Mouse (Mus musculus) effector memory CD4-positive, alpha-beta T cell, adult 7 months (primary cell): Measurements from ENCODE around the gene Epo. TPM values are rescaled to one million over a fixed set of nuclear protein-coding genes. Genes with fewer than 3 reads are reported as not detected.

ENCODE experiments used
- polyA plus RNA-seq: library from polyadenylated mRNA; unstranded; fragments of 100-300 nt; shearing (Covaris generic); gene quantifications from one replicate; pipeline ENCODE4 v1.2.1, GENCODE M21; 2017

The Epo gene
- not detected for polyA plus RNA-seq

DNA sequence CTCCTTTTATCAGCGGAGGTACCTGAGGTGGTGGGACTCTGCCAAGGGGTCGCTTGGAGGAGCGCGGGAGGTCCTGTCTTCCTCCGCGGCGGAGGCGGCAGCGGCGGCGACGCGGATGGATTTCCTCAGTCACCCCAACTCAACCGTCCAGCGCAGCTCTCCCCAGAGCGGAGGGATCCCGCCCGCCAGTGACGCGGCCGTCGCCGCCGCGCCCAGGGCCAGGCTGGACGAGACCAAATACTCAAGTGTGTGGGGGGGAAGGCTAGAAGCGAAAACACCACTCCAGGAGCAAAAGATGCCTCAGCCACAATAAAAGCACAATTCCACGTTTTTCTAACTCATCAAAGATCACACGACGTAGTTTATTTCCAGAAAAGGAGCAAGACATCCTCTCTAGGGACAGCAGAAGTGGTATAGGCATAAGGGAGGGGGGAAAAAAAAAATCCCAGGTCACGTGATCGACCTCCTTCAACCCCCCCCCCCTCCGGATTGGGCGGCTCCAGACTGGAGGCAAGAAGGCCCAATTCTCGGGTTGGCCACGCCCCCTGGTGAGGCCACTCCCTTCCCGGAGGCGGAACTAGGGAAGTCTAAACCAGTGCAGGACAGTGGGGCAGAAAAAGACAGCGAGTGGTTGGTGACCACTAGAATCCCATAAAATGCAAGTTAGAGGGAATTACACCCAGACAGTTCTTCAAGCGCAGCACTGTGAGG is at the start of gene Epo, which contains the start of gene Gnb2:
Gene Epo, minus strand, starts transcription at position 126 of the 711 bp plus-strand sequence.
Gene Gnb2, minus strand, starts transcription at position 394 of the 711 bp plus-strand sequence.

DNA sequence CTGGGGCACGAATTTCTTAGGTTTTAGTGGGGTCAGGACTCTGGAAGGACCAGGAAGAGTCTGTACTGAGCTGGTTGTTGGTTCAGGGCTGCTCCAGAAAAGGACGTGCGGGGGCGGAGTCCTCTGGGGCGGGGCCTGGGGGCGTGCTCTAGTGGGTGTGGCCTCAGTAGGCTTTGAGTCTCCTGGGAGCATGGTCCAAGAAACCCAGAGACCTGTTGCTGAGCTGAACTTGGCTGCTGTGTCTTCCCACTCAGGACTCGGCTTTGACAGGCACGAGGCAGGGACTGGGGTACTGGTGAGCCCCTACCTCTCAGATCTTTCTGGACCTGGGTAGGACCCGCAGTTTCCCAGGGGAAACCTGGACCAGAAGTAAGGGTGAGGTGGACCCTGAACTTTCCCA is 36.6 kb upstream of the Epo start, which contains the start of gene Tfr2:
Gene Tfr2, plus strand, starts transcription at position 176 of the 400 bp plus-strand sequence.

DNA sequence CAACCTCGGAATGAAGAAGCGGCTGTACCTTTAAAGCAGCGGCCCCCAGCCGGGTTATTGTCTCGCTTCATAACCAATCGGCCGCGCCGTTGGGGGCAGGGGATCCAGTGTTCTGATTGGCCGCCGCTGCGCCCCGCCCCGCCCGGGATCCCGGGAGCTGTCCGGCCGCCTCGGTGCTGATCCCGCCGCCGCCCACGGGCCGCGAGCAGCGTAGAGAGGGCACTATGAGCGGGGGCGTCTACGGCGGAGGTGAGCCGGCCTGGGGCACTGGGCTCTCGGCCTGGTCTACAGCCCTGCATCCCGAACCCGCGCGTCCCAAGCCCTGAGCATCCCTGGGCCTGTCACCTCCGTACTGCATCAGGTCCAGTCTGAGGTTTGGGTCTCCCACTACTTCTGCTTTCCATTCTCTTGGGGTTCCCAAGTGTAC is 20.4 kb upstream of the Epo start, which contains the start of gene Actl6b:
Gene Actl6b, plus strand, starts transcription at position 107 of the 427 bp plus-strand sequence.

DNA sequence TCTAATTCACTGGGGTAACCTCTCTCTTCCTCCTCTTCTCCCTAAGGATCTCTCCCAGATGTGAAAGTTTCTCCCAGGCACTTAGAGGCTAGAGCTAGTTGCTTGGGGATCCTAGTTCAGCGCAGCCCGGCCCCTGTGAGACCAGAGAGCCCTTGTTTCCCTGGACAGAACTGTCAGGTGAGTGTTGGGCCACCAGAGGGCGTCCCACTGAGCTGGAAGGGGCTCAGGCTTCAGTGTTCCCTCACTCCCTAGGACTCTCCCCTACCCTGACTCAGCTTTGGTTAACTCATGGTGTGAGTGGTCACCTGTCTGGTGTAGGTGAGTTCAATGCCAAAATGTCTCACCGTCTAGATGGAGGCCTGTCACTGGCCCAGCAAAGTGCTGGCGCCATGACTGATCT is 14.6 kb downstream of the Epo start, which contains the start of gene Gigyf1:
Gene Gigyf1, plus strand, starts transcription at position 113 of the 400 bp plus-strand sequence.

DNA sequence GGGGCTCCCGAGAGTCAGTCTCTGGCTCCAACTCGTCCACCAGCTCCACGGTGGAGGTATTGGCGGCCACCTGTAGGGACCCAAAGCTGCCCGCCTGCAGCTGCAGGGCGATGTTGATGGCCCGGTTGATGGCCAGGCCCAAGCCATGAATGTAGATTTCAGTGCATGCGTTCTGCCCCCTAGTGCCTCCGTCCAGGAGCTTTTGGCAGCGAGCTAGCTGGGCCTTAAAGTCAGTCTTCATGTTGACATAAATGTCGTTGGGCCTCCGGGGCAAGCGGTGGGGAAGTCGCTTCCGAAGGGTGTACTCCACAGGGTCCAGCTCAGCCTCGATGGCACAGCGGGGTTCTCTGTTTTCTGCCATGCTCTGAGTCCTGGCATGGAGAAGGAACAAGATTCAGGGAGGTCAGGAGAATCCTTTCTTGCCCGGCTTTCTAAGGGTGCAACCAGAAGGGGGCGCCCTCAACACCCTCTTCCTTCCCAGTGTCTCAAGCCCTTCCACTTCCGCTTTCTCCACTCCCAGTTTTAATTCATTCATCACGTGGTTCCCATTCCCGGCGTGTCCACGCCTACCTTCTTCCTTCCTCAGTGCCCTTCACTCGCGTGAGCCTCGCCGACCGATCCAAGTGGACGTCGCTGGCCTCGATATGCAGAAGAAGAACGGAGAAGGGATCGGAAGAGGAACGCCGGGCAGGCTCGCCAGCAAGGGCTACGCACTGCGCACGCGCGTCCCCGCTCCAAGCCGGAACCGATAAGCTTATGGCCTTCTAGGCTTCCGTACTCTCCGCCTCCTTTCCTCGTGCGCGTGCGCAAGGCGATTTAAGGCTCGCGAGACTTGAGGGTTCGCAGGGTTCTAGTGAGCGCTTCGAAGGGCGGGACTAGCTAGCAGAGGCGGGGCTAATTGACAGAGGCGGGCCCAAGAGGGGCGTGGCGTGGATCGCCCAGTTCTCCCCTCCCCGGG is 31.1 kb downstream of the Epo start, which contains the start of gene Pop7:
Gene Pop7, minus strand, starts transcription at position 810 of the 958 bp plus-strand sequence.

DNA sequence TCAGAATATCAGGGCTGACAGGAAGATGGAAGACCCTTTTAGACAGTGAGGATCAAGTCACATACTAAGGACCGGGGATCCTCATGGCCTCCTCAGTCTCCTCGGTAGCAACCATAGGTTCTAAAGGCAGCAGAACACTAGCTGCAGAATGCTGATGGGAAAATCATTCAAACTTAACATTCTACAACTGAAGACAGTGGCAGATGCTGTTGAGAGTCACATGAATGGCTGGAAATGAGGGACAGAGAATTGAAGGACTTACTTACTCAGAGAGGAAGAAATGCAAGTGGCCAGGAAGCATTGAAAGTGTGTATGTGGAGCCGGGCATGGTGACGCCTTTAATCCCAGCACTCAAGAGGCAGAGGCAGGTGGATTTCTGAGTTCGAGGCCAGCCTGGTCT is 56.1 kb downstream of the Epo start, which contains the start of gene Zan:
Gene Zan, minus strand, starts transcription at position 101 of the 400 bp plus-strand sequence.

Other genes with a start within 250 kb of the Epo start
- gene Ache, start 245.7 kb downstream of the Epo start, polyA plus RNA-seq, result not detected
- not detected for gene Ufsp1, start 238.6 kb downstream of the Epo start, polyA plus RNA-seq
- gene Srrt, start 225.6 kb downstream of the Epo start, polyA plus RNA-seq, result 81.7 TPM
- 2.7 TPM for gene Trip6, start 218.8 kb downstream of the Epo start, polyA plus RNA-seq
- 9.4 TPM for gene Slc12a9, start 199.6 kb downstream of the Epo start, polyA plus RNA-seq
- not detected for gene Ephb4, start 183.1 kb downstream of the Epo start, polyA plus RNA-seq
- gene Zan, start 56.2 kb downstream of the Epo start, polyA plus RNA-seq, result 0.51 TPM
- 24.9 TPM for gene Pop7, start 30.7 kb downstream of the Epo start, polyA plus RNA-seq
- gene Gigyf1, start 14.7 kb downstream of the Epo start, polyA plus RNA-seq, result 7.8 TPM
- gene Gnb2, start 268 bp upstream of the Epo start, polyA plus RNA-seq, result 244 TPM
- gene Actl6b, start 20.3 kb upstream of the Epo start, polyA plus RNA-seq, result not detected
- not detected for gene Tfr2, start 36.6 kb upstream of the Epo start, polyA plus RNA-seq
- 45.0 TPM for gene Mospd3, start 67.8 kb upstream of the Epo start, polyA plus RNA-seq
- 2.4 TPM for gene Pcolce, start 80.5 kb upstream of the Epo start, polyA plus RNA-seq
- 0.89 TPM for gene Fbxo24, start 95.8 kb upstream of the Epo start, polyA plus RNA-seq
- gene Lrch4, start 95.9 kb upstream of the Epo start, polyA plus RNA-seq, result 233 TPM
- 36.4 TPM for gene Gm20605, start 95.9 kb upstream of the Epo start, polyA plus RNA-seq
- 58.0 TPM for gene Sap25, start 108.1 kb upstream of the Epo start, polyA plus RNA-seq
- not detected for gene Irs3, start 112.5 kb upstream of the Epo start, polyA plus RNA-seq
- gene Agfg2, start 151.5 kb upstream of the Epo start, polyA plus RNA-seq, result 15.5 TPM
- gene Nyap1, start 208.4 kb upstream of the Epo start, polyA plus RNA-seq, result 0.30 TPM
- 134 TPM for gene Tsc22d4, start 212.5 kb upstream of the Epo start, polyA plus RNA-seq
- gene Ppp1r35, start 245.6 kb upstream of the Epo start, polyA plus RNA-seq, result 48.6 TPM